Mouse (Mus musculus) cerebellum, adult 8-10 months (tissue): ENCODE results near the gene Fcgr1.
"Not testable (repeated sequence)": the region's sequence is repeated elsewhere in the genome, so short reads cannot be mapped to it uniquely, and the experiment has no call there.

Experiments
- DNase-seq: peaks from one replicate; pipeline ENCODE4 v3.0.0; 2022

Gene Fcgr1

DNA sequence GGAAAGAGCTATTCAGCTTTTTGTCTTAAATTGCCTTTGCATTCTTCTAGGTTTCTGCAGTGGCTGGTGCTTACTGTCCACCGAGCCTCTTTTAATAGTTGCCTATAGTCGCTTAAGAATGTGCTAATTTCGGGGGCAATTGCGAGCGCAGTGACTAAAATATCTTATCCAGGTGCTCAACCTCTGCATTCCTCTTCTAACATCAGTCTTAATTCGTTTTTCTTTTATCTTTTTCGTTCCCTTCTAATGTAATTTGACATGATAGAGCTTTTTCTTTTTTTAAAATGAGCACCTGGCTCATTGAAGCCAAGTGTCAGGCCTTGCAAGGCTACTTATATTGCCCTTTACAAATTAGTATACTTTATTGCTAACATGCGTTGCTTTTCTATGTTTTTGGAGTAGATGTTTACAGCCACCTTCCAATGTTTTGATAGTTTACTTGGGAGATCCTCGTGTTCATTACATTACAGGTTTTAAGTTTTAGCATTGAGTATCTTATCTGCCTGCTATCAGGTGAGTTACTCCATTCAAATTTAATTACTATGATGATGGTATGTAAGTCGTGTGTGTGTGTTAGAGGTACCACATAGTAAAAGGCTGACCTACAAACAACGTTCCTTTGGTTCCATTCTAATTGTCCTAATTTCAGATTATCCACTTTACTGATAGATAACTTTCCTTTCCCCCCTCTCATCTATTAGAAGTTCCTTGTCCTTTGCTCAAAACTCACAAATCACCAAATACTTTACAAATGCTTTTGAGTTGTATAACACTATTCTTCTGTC is 46.2 kb downstream of the Fcgr1 start:
- DNase-seq: no peak

DNA sequence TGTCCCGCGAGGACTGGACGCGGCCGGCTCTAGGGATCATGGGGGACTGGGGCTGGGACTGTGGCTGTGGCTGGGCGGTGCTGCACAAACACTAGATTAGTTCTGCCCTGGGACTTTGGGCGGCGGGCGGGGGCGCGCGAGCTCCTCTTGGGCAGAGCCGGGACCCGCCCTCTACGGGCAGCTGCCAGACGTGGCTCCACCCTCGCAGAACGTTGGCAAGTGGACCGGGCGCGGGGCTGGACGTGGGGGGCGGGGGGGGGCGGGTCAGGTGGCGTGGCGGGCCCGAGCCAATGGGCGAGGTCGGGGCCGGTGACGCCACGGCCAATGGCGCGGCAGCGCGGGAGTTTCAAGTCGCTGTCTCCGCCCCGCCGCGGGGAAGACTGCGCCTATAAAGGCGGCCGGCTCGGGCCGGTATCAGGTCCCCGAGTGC is 47.3 kb downstream of the Fcgr1 start, which contains the start of gene Hist2h3c1:
Gene Hist2h3c1, plus strand, starts transcription at position 259 of the 430 bp plus-strand sequence.
- not testable (repeated sequence) for DNase-seq

DNA sequence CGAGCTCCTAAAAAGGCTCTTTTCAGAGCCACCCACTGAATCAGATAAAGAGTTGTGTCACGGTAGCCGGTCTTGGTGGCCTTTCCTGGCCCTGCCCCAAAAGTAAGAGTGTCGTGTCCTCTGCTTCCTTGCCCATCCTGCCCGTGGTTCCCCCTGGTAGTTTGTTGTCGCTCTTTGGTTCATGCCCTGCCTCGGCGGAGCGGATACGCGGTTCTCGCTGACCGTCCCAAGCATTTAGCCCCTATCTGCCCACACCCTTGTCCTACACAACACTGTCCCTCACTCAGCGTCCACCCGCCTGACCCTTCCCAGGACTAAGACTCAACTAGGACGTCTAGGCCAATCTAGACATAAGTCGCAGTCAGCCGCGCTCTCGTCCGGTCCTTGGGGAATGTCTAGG is 47.8 kb downstream of the Fcgr1 start:
- DNase-seq: not testable (repeated sequence)

GRCm38 (mm10) chr3:96245003-96245886 is 48.5 kb downstream of the Fcgr1 start, which contains the start of gene Hist2h2aa1:
Gene Hist2h2aa1, plus strand, starts transcription at chr3:96245497.
- DNase-seq: peak; percentile 88

GRCm38 (mm10) chr3:96243921-96244572 is 49.7 kb downstream of the Fcgr1 start:
- no peak for DNase-seq

DNA sequence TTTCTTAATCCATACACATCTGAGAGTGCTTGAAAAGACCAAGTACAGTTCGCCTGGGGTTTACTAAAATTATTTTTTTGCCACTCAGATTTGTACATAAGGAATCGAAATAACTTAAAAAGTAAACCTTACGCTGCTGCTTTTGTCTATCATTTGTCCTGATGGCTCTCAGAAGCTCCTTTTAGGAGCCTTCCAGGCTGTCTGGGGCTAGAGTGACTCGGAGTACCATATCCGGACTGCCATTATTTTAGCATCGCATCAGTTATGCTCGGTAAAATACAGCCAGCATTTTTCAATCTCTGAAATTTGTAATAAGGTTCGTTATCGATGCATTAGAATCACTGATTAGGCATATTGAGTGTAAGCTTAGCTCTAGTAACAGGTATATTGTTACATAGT is 53.0 kb downstream of the Fcgr1 start:
- DNase-seq: no peak

DNA sequence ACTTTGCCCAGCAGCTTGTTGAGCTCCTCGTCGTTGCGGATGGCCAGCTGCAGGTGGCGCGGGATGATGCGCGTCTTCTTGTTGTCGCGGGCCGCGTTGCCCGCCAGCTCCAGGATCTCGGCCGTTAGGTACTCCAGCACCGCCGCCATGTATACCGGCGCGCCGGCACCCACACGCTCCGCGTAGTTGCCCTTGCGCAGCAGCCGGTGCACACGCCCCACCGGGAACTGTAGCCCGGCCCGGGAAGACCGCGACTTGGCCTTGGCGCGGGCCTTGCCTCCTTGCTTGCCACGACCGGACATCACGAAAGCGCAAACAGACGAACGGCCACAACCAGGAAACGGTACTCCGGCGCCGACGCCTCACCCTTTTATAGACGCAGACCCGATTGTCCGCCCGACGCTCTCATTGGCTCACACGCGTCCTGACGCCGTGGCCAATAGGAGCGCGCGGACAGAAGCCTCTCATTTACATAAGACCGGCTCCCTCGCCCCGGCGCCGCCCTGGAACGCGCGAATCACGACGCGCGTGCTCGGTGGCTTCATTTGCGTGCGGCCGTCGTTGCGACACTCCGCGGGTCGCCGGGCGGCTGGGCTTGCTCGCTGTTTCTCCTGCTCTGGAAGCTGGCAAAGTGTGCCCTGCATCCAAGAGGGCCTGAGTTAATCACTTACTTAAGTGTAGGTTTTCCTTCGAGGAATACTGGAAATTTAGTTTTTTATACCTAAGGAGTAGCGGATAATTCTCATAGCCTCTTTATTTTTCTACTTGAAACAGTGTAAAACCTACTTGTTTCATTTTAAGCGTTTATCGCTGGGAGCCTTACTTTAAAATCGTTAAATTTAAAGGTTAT is 53.6 kb downstream of the Fcgr1 start, which contains the start of gene Hist2h2aa2:
Gene Hist2h2aa2, minus strand, starts transcription at position 328 of the 850 bp plus-strand sequence.
- DNase-seq: peak; percentile 97

DNA sequence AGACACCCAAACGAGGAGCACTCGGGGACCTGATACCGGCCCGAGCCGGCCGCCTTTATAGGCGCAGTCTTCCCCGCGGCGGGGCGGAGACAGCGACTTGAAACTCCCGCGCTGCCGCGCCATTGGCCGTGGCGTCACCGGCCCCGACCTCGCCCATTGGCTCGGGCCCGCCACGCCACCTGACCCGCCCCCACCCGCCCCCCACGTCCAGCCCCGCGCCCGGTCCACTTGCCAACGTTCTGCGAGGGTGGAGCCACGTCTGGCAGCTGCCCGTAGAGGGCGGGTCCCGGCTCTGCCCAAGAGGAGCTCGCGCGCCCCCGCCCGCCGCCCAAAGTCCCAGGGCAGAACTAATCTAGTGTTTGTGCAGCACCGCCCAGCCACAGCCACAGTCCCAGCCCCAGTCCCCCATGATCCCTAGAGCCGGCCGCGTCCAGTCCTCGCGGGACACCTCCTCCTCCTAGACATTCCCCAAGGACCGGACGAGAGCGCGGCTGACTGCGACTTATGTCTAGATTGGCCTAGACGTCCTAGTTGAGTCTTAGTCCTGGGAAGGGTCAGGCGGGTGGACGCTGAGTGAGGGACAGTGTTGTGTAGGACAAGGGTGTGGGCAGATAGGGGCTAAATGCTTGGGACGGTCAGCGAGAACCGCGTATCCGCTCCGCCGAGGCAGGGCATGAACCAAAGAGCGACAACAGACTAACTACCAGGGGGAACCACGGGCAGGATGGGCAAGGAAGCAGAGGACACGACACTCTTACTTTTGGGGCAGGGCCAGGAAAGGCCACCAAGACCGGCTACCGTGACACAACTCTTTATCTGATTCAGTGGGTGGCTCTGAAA is 54.6 kb downstream of the Fcgr1 start, which contains the start of gene Hist2h3c2:
Gene Hist2h3c2, minus strand, starts transcription at position 174 of the 840 bp plus-strand sequence.
- DNase-seq: not testable (repeated sequence)

DNA sequence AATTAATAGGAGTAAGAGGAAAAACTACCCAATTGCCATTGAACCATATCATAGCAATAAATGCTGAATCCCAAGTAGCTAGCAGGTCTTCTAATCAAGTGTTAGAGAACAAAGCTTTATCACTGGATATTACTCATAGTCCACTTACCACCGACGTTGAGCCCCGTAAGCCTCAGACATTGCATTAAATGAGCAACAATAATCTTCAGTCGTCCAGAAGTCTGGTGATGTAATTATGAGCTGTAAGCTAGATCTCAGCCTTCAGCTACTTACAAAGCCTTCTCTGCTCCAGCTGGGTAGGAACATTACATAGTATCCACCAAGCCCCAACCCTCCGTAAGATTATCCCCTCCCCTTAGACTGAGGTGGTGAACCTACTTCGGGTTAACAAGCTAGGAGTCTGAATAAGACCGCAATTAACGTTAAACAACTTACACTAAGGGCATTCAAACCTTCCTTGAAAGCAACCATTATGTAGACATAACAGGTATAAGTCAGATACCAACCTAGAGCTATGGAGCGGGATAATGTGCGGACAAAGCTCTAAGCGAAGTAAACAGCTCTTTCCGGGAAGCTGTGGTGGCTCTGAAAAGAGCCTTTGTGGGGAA is 55.8 kb downstream of the Fcgr1 start:
- no peak for DNase-seq

GRCm38 (mm10) chr3:96237335-96237903 is 56.4 kb downstream of the Fcgr1 start:
- no peak for DNase-seq

GRCm38 (mm10) chr3:96236834-96237334 is 56.9 kb downstream of the Fcgr1 start:
- DNase-seq: no peak

DNA sequence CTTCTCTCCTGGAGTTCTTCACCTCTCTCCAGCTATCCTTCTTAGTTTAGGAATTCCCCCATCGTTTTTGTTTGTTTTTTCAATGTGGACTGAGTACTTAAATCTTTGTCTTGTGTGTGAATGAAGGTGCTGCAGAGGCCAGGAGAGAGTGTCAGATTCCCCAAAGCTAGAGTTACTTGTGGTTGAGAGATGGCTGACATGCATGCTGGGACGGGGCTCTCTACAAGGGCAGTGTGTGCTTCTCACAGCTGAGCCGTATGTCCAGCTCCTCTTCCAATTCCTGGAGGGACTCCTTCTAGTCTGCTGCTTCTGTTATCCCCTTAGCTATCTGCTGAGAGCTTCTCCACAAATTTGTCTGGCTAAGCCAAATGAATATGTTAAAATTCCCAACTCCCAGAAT is 57.9 kb downstream of the Fcgr1 start:
- DNase-seq: no peak

DNA sequence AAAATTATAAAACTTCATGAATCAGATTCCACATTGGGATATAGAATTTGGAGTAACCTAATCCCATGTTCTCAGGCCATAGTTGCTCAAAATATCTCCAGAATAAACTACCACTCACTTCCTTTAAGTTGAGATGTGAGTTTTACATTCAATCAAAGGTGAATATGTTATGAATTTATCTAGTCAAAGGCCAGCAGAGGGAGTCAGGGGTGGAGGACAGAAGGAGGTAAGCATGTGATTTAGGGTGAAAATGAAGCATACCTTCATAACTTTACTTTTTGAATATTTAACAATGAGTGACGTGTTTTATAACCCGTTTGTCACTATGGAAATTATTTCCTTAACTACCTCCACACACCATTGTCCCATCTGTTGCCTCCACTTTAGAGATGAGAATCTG is 58.9 kb downstream of the Fcgr1 start:
- no peak for DNase-seq
